Mouse (Mus musculus) G1E (cell line): Measurements from ENCODE around the gene Slc44a1.

Source experiments
- CTCF ChIP-seq: IDR thresholded peaks from 2 replicates; pipeline ENCODE4 v1.5.1; 2012; ENCODE audit warnings: low read depth, low read length, inconsistent platforms, mixed read lengths
- TAL1 ChIP-seq: conservative IDR thresholded peaks from 2 replicates; pipeline ENCODE4 v1.6.1; 2012; ENCODE audit warnings: low read depth, low read length, inconsistent platforms, mixed read lengths

- no peak for TF ChIP-seq CTCF
- no peak for TF ChIP-seq TAL1
These were observed 148.7 kb downstream of the Slc44a1 start for GRCm38 (mm10) chr4:53588936-53589335.
